In the genomic region with DNA sequence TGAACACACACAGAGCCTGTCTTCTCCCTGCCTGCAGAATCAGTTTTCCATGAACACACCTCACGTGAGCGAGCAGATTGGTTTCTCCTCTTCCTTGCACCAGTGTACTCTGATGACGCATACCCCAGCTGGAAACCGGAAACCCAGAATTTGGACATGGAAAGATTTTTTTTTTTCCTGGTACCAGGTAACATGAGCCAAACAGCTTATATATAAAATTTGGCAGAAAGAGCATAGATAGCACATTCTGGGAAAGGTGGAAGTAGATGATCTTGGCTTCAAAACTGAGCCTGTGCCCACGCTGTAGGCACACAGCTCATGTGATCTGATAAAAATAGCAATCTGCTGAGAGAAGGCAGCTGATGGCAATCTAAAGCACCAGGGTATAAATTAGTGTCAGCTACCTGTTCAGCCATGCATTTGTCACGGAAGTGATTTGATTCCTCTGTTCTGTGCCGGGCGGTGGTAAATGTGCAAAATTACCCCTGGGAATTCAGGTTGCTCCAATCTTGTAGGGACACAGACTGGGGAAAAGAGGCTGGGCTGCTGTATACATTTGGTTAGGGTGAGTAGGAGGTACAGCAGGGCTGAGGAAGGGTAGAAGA, we compare ENCODE assay signal across 11 mouse cellular contexts. TPM values are rescaled to one million over a fixed set of nuclear protein-coding genes. Genes with fewer than 3 reads are reported as not detected.
DNase-seq lines count a peak whose midpoint lies in the region; ATAC-seq lines count a peak whose summit lies in the region.
"Had no signal": no experiment of that assay in that cellular context is flagged by ENCODE, and none has a peak within 500 bp of the region (broad histone marks: within the 10 kb centered on the region; RNA-seq: fewer than 3 reads in every experiment).

No protein-coding gene starts in this region.

- no peaks in the 10 kb centered on the region for H3K36me3 ChIP-seq in midbrain, embryonic 16.5 days (ENCODE audit: control insufficient read depth, insufficient read depth, low read length)
- no peaks in the 10 kb centered on the region for H3K36me3 ChIP-seq in midbrain, embryonic 10.5 days
- no peaks in the 10 kb centered on the region for H3K36me3 ChIP-seq in hindbrain, embryonic 15.5 days

- WGBS in midbrain, embryonic 16.5 days, result 73% methylated on average over 8 of the region's 8 CpGs
- 93% methylated on average over 8 of the region's 8 CpGs for WGBS in midbrain, embryonic 10.5 days
- whole genome bisulfite sequencing in hindbrain, embryonic 15.5 days, result 67% methylated on average over 8 of the region's 8 CpGs

- peak; percentile 60; the same call in 1 of the 2 replicates for ATAC-seq in midbrain, embryonic 16.5 days
- ATAC-seq in hindbrain, embryonic 15.5 days (ENCODE audit: low FRiP score, low read depth), result peak; percentile 61; the same call in 1 of the 2 replicates
- no peak for ATAC-seq in megakaryocyte progenitor cell, adult 5-6 weeks (replicated peaks; ENCODE audit: poor library complexity)

- H3K9me3 ChIP-seq in midbrain, embryonic 16.5 days (replicated peaks; ENCODE audit: control insufficient read depth, low read length, poor library complexity, severe bottlenecking), result no peaks in the 10 kb centered on the region
- H3K9me3 ChIP-seq in midbrain, embryonic 10.5 days (replicated peaks), result no peaks in the 10 kb centered on the region; the same call in 1 of the 2 replicates
- no peaks in the 10 kb centered on the region for H3K9me3 ChIP-seq in hindbrain, embryonic 15.5 days

- no peaks in the 10 kb centered on the region for H3K27me3 ChIP-seq in midbrain, embryonic 16.5 days (ENCODE audit: control insufficient read depth, insufficient read depth, low read depth, low read length)
- no peaks in the 10 kb centered on the region for H3K27me3 ChIP-seq in midbrain, embryonic 10.5 days (ENCODE audit: low read depth, poor library complexity, severe bottlenecking)
- H3K27me3 ChIP-seq in hindbrain, embryonic 15.5 days, result no peaks in the 10 kb centered on the region

- no peak for DNase-seq in midbrain, embryonic 10.5 days (ENCODE audit: low spot score)
- DNase-seq in cerebellum, postnatal 14 days, result peak; percentile 72 to 75
- peak; percentile 49 to 60 for DNase-seq in right cerebral cortex, adult 2 months (ENCODE audit: low spot score in 2 of 2)
- DNase-seq in yolk sac, embryonic 10.5 days (ENCODE audit: low spot score), result no peak
- DNase-seq in thymus, postnatal 25 days, result no peak
- DNase-seq: lung, postnatal 10 days; thymus, postnatal 4 days had no signal

- H3K9ac ChIP-seq in midbrain, embryonic 16.5 days (ENCODE audit: low read depth, low read length), result no peak overlapping the region
- no peak overlapping the region for H3K9ac ChIP-seq in hindbrain, embryonic 15.5 days

- H3K4me3 ChIP-seq in midbrain, embryonic 16.5 days (ENCODE audit: low read depth, low read length), result no peak overlapping the region
- H3K4me3 ChIP-seq in midbrain, embryonic 10.5 days, result no peak overlapping the region
- H3K4me3 ChIP-seq in hindbrain, embryonic 15.5 days, result no peak overlapping the region

- H3K4me2 ChIP-seq in midbrain, embryonic 16.5 days (ENCODE audit: low read length), result no peak overlapping the region
- no peak overlapping the region for H3K4me2 ChIP-seq in hindbrain, embryonic 15.5 days

- H3K27ac ChIP-seq in midbrain, embryonic 16.5 days (ENCODE audit: low read length), result no peak overlapping the region
- no peak overlapping the region for H3K27ac ChIP-seq in midbrain, embryonic 10.5 days (replicated peaks)
- 0 out of 2 replicates have a peak overlapping the region, but pooled peaks have one; percentile 5 for H3K27ac ChIP-seq in hindbrain, embryonic 15.5 days (replicated peaks)

- no peaks in the 10 kb centered on the region for H3K4me1 ChIP-seq in midbrain, embryonic 16.5 days (ENCODE audit: control insufficient read depth, insufficient read depth, low read length)
- H3K4me1 ChIP-seq in midbrain, embryonic 10.5 days, result no peaks in the 10 kb centered on the region
- H3K4me1 ChIP-seq in hindbrain, embryonic 15.5 days (replicated peaks), result no peaks in the 10 kb centered on the region

RNA-seq across cellular contexts. Expression of gene Slc34a2, which starts 35.2 kb away (rescaled TPM):
- 0.07 and 0.15 TPM in 2 replicates for polyA plus RNA-seq in midbrain, embryonic 16.5 days (2015; fragmentation: Nextera tagmentation; extraction: Ambion mirVana)
- not detected in 2 replicates for polyA plus RNA-seq in midbrain, embryonic 10.5 days (2016; fragmentation: Nextera tagmentation; extraction: Ambion mirVana)
- 0.05 and 0.17 TPM in 2 replicates for polyA plus RNA-seq in hindbrain, embryonic 15.5 days (2015; fragmentation: Nextera tagmentation; extraction: Ambion mirVana)
- total RNA-seq in megakaryocyte progenitor cell, adult 5-6 weeks (2015), result not detected in 2 replicates
- not detected in 2 replicates for total RNA-seq in megakaryocyte progenitor cell, adult 5-6 weeks (2017)
- total RNA-seq: layer of hippocampus, postnatal 36 days had no signal

Comparison
In these comparisons a context has a peak if more than half of its experiments do, and no peak if none do; other contexts are left out.
1. DNase-seq: peak in cerebellum, postnatal 14 days (2 of 2) and right cerebral cortex, adult 2 months (2 of 2); none in midbrain, embryonic 10.5 days (single experiment), yolk sac, embryonic 10.5 days (single experiment) and thymus, postnatal 25 days (single experiment).